Mouse (Mus musculus): Measurements from ENCODE around the gene Parn.

GRCm38 (mm10) chr16:13541816-13542215 is 126.2 kb downstream of the Parn start:
- TF ChIP-seq POLR2A (IDR thresholded peaks at IDR 0.05; ENCODE audit: extremely low read depth, insufficient read depth, low read length) (no peak), CTCF (IDR thresholded peaks at IDR 0.05; ENCODE audit: low read depth, low read length) (no peak)
